Mouse (Mus musculus) left cerebral cortex, adult 2 months (tissue): Measurements from ENCODE around the gene Psmd12. TPM values are rescaled to one million over a fixed set of nuclear protein-coding genes. Genes with fewer than 3 reads are reported as not detected.

ENCODE experiments used
- DNase-seq, 2 experiments: peaks; one replicate each; pipeline ENCODE4 v3.0.0; 2021 to 2022; ENCODE audit warnings: low spot score in 2 of 2, mixed read lengths in 1 of 2; ENCODE audit errors: extremely low spot score in 1 of 2
- H3K27ac ChIP-seq: fragments of 200-600 bp; 2 replicates; pipeline ENCODE4 v1.8.1; 2022
- H3K4me3 ChIP-seq: fragments of 200-600 bp; 2 replicates; pipeline ENCODE4 v1.8.1; 2022
- CTCF ChIP-seq: fragments of 200-600 bp; IDR thresholded peaks from 2 replicates; pipeline ENCODE4 v1.8.1; 2022; ENCODE audit warnings: antibody characterized with exemption, mild to moderate bottlenecking, moderate library complexity
- intact Hi-C: fragments of 180-260 bp; cut with DNase I; formaldehyde crosslinking; loops from one replicate; pipeline ENCODE4 v1.15.1; 2025
- long read RNA-seq, 2 experiments: library from polyadenylated mRNA; stranded (forward); transcript quantifications; one replicate each; pipeline ENCODE4 v2.0.0; 2021; ENCODE audit warnings: borderline mapping rate in 2 of 2
- total RNA-seq, 2 experiments: library from RNA; stranded (reverse); gene quantifications; 2 replicates each; pipeline ENCODE4 v1.2.3; 2021

Gene Psmd12
- 10 to 100 TPM; 67.1 to 72.9 TPM for total RNA-seq
- long read RNA-seq, experiment 1, transcript Psmd12-201 (11 exons, 1,904 nt), result major isoform, 116 of 126 reads
- long read RNA-seq, experiment 1, partial matches to known transcripts, result 7 of 126 reads
- long read RNA-seq, experiment 1, other reads (novel, unspliced or antisense), result 2 of 126 reads
- long read RNA-seq, experiment 2, transcript Psmd12-201 (11 exons, 1,904 nt), result major isoform, 67 of 83 reads
- long read RNA-seq, experiment 2, partial matches to known transcripts, result 5 of 83 reads
- long read RNA-seq, experiment 2, other reads (novel, unspliced or antisense), result 11 of 83 reads

DNA sequence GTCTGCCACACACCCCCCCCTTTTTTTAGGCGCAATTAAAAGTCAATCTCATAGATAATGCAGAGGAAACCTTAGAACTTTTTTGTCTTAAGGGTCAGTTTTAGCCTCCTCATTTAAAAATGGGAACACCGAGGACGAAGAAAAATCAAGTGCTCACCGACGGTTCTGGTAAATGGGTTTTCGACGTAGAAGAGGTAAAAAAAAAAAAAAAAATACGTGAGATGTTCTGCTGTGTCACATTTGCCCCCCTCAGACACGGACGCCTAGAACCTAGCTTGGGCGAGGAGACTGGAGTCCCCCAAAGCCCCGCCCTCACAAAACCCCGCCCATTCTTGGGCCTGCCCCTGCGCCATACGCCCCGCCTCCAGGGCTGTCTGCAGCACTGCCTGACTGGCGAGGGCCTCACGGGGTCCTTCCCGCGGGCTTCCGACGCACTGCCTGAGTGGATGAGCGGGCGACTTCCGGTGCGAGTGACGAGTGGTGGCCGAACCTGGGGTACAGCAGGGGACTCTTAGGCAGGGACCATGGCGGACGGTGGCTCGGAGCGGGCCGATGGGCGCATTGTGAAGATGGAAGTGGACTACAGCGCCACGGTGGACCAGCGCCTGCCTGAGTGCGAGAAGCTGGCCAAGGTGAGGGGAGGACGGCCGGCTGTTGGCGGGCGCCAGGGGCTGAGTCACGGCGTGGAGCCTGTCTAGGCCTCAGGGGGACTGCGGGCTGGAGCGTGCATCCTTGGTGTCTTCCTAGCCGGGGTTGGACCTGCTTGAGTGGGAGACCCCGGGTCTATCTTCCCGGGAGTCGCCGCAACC lies at the start of gene Psmd12:
Gene Psmd12 (plus strand): TSS at position 432 of the 809 bp plus-strand sequence.
- Histone ChIP-seq H3K27ac (peak within 1 kb of the TSS; percentile 94), H3K4me3 (peak within 1 kb of the TSS; percentile 88)
- DNase-seq, result peak; percentile 91 to 93
- no peak; the same call in 1 of the 2 replicates for TF ChIP-seq CTCF
- intact Hi-C loops, result loop anchor here (1.0 kb wide), 1 partner anchor 290 kb away; the partner anchor contains the start of gene Nol11

DNA sequence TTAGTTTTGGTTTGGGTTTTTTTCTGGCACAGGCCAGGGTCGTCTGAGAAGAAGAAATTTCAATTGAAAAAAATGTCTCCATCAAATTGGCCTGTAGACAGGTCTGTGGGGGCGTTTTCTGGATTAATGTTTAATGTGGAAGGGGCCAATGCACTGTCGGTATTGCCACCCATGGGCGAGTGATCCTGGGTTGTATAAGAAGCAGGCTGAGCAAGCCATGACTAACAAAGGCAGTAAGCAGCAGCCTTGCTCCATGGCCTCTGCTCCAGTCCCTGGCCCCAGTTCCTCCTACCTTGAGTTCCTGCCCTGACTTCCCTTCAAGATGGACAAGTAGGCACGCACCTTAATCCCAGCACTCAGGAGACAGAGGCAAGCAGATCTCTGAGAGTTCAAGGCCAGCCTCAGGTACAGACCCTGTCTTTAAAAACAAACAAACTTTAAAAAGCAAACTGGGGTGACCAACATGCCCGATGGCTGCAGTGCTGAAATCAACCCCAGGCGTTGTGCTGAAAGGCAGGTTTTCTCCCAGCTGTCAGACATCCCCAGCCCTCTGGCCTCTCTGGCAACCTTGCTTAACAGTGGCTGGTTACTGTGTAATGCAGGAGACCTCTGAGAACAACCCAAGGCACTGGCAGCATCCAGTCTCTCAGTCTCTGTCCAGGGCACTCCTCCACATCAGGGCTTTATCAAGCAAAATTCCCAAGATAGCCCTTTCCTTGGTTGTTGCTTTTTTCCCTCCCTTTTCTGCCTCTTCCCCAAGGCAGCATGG lies 47.9 kb upstream of the Psmd12 start:
- no peak for DNase-seq
- H3K4me3 ChIP-seq, result no peak overlapping the region
- no peak for TF ChIP-seq CTCF
- H3K27ac ChIP-seq, result no peak overlapping the region
- intact Hi-C loops, result no loop called here

DNA sequence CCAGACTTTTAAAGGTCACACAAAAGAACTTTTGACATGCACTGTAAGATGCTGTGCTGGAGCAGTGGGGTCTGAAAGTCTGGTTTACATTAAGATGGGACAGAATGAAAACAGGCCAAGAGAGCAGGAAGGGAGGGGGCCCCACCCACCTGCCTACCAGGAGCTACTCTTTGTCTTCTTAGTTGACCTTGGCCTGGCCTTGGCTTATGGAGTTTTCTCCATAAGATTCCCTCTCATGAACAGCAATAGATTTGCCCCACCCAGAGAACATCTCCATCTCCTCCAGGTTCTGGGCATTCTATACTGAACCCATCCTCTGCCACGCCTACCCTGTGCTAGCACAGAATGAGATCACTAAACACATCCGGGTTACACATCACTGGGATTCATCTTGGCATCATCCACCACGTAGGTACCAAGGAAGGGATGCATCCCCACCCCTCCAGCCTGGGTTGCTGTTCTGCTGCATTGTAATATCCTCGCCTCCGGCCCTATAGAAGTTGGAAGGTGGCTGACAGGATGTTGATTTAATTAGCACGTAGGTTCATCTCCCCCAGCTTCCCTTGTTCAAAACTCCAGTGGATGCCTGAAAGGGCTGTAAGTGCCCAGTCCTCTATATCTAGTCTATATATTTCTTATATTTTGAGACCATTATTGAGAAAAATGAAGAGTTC lies 43.4 kb upstream of the Psmd12 start:
- no peak overlapping the region for H3K27ac ChIP-seq
- H3K4me3 ChIP-seq, result no peak overlapping the region
- TF ChIP-seq CTCF, result no peak
- intact Hi-C loops, result no loop called here
- no peak for DNase-seq

GRCm38 (mm10) chr11:107437723-107438122 lies 41.6 kb upstream of the Psmd12 start:
- Histone ChIP-seq H3K27ac (no peak overlapping the region), H3K4me3 (no peak overlapping the region)
- intact Hi-C loops, result no loop called here
- TF ChIP-seq CTCF, result no peak
- DNase-seq, result no peak

DNA sequence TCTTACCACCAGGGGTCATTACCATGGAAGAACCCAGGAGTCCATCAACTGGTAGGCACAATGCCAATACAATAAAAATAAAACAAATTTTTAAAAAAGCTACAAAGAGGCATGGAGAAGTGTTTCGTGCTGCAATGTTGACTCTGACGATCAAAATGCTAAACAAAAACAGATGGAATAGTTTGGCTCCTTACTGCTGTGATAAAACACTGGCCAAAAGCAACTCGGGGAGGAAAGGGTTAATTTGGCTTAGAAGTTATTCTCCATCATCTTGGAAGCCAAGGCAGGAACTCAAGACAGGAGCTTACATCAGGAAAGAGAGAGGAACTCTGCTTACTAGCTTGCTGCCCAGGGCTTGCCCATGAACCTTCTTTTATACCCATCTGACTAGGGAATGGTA lies 41.1 kb upstream of the Psmd12 start:
- Histone ChIP-seq H3K4me3 (no peak overlapping the region), H3K27ac (no peak overlapping the region)
- TF ChIP-seq CTCF, result no peak
- DNase-seq, result no peak
- intact Hi-C loops, result no loop called here

DNA sequence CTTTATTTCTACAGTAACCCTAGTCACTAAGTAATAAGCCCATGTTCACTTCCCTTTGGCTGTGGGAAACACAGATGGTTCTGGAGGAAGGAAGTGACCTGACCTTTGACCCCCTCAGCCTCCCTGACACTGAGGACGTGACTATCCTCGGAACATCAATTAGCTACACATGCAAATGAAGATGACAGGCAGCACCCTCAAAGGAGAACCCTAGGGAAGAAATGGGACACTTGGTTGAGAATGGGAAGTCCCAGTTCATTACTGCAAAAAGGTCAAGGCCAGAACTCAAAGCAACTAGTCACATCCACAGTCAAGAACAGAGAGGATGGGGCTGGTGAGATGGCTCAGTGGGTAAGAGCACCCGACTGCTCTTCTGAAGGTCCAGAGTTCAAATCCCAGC lies 38.2 kb upstream of the Psmd12 start:
- DNase-seq, result no peak
- no peak for TF ChIP-seq CTCF
- H3K27ac ChIP-seq, result no peak overlapping the region
- intact Hi-C loops, result no loop called here
- no peak overlapping the region for H3K4me3 ChIP-seq

DNA sequence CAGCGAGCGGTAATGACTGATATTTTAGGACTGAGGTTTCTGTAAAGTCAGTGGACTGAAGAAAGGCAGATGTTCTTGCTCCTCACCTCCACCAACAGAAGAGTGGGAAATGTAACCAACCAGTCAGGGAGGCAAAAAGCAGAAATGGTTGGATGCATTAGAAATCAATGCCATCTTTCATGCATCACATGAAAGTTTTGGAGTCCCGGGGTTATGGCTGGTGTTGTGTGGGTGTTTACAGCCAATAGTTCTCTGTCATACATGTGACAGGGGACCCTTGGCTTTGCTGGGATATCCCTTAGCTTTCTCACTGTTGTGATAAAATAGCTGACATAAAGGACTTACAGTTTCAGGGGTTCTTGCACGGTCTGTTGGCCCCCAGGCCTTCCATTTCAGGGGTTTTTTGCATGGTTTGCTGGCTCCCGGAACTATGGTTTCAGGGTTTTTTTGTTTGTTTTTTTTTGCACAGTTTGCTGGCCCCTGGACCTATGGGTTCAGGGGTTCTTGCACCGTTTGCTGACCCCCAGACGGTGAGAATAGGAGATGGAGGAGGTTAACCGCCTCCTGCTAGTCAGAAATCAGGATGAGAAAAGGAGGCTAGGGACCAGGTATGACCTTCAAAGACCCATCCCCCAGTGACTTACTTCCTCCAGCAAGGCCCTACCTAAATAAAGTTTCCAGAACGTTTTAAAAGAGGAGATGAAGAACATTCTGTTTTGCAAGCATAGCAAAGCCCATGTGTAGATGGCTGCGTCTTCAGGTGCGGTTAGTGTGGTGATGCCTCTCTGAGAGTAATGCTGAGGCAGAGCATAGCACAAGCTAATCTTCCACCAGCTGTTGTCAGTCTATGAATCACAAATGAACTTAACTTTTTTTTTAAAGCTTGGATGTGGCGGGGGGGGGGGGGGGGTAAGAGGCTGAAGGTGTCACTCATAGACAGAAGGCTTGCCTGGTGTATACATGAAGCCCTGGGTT lies 35.9 kb upstream of the Psmd12 start:
- intact Hi-C loops, result no loop called here
- no peak for DNase-seq
- no peak for TF ChIP-seq CTCF

GRCm38 (mm10) chr11:107445683-107446082 lies 33.6 kb upstream of the Psmd12 start:
- no peak for TF ChIP-seq CTCF
- DNase-seq, result no peak
- H3K4me3 ChIP-seq, result no peak overlapping the region
- intact Hi-C loops, result no loop called here
- no peak overlapping the region for H3K27ac ChIP-seq

More for the DNA sequence above, 35.9 kb upstream of the Psmd12 start:
- Histone ChIP-seq H3K4me3 (no peak overlapping the region), H3K27ac (no peak overlapping the region)

DNA sequence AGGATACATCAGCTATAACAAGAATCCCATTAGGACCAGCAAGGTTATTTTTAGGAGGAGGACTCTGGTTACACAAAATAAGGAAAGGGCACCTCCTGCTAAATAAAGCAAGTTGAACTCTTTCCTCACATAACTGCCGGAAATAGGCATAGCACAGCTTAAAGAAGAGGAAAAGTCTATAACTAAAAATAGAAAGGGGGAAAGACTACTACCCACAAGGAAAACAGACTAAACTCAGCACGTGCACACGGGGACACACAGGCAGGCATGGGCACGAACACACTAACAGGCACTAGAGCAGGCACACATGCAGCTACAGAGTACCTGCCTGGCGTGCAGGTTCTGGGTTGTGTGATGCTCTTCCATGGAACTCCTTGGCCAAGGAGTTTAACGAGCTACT lies 32.6 kb upstream of the Psmd12 start:
- intact Hi-C loops, result no loop called here
- no peak for TF ChIP-seq CTCF
- H3K27ac ChIP-seq, result no peak overlapping the region
- DNase-seq, result no peak
- H3K4me3 ChIP-seq, result no peak overlapping the region

GRCm38 (mm10) chr11:107447349-107447748 lies 31.9 kb upstream of the Psmd12 start:
- H3K27ac ChIP-seq, result no peak overlapping the region
- intact Hi-C loops, result no loop called here
- no peak overlapping the region for H3K4me3 ChIP-seq
- TF ChIP-seq CTCF, result no peak
- no peak for DNase-seq
